Mouse (Mus musculus) kidney, postnatal 25 days (tissue): Measurements from ENCODE around the gene Ugdh.

ENCODE experiments used
- DNase-seq, 2 experiments: peaks; one replicate each; pipeline ENCODE4 v3.0.0; 2021; ENCODE audit warnings: mixed read lengths in 2 of 2

The Ugdh gene

GRCm38 (mm10) chr5:65425251-65425650 lies 10.5 kb downstream of the Ugdh start:
- DNase-seq: no peak

- DNase-seq: peak; percentile 45 to 71
Observed at GRCm38 (mm10) chr5:65424215-65424614, 11.5 kb downstream of the Ugdh start.

- DNase-seq: peak; percentile 19 to 47
Observed at GRCm38 (mm10) chr5:65422803-65423202, 12.9 kb downstream of the Ugdh start.

- peak in 1 of 2 experiments; percentile 49 for DNase-seq
Observed at GRCm38 (mm10) chr5:65420822-65421221, 14.9 kb downstream of the Ugdh start.

- no peak for DNase-seq
Observed at GRCm38 (mm10) chr5:65419136-65419535, 16.6 kb downstream of the Ugdh start.

GRCm38 (mm10) chr5:65415653-65416458 lies 19.9 kb downstream of the Ugdh start:
- DNase-seq: peak in 1 of 2 experiments; percentile 13

- no peak for DNase-seq
Observed at GRCm38 (mm10) chr5:65407989-65408388, 27.8 kb downstream of the Ugdh start.

- DNase-seq: peak; percentile 84 to 88
Observed at GRCm38 (mm10) chr5:65401251-65401994, 34.3 kb downstream of the Ugdh start.

- DNase-seq: no peak
Observed at GRCm38 (mm10) chr5:65394425-65394824, 41.3 kb downstream of the Ugdh start.

- no peak for DNase-seq
Observed at GRCm38 (mm10) chr5:65391753-65392152, 44.0 kb downstream of the Ugdh start.

- DNase-seq: peak; percentile 98 to 99
Observed at GRCm38 (mm10) chr5:65390648-65391644, 44.8 kb downstream of the Ugdh start, which contains the start of the genes Rpl9 and Lias. Gene Rpl9 (minus strand): TSS chr5:65391444. Gene Lias (plus strand): TSS chr5:65391497.

GRCm38 (mm10) chr5:65387008-65387867 lies 48.5 kb downstream of the Ugdh start:
- no peak for DNase-seq

- no peak for DNase-seq
Observed at GRCm38 (mm10) chr5:65385704-65386103, 50.0 kb downstream of the Ugdh start.

- no peak for DNase-seq
Observed at GRCm38 (mm10) chr5:65374746-65375145, 61.0 kb downstream of the Ugdh start.

GRCm38 (mm10) chr5:65371551-65371950 lies 64.2 kb downstream of the Ugdh start:
- DNase-seq: no peak

- no peak for DNase-seq
Observed at GRCm38 (mm10) chr5:65367837-65368236, 67.9 kb downstream of the Ugdh start.
